Mouse (Mus musculus): Measurements from ENCODE around the gene Agbl4.

The Agbl4 gene

DNA sequence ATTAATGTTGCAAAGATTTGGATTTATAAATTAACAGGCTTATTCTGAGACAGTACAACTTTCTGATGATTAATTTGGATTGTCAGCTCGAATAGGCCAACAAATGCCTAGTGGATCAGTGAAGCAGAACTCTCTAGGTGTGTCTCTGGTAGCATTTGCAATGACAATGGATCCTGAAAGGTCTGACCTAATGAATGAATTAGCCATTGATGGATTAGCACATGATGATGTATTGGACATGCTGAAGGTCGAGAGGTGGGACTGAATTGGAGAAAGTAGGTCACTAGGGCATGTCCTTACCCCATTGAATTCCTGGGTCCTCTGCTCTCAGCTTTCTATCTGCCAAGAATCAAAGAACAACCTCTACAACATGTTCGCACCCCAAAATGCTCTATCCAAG, 1285.3 kb downstream of the Agbl4 start:
- DNase-seq: no peak

DNA sequence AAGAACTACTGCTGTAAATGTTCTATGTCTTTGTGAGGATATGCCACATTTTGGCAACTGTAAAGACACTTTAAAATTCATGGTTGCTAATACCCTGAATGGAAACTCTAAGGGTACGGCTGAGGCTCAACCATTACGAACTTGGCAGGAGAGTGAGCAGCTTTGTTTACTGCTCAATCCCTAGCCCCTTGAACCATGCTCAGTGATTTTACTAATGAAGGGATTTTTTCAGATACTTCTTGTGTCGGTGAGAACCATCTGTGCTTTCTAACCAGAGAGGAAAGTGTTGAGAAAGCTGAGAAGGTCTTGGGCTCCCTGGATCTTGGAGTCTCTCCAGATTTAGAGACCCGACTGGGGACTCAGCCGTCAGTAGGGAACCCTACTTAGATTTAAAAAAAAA, 1286.4 kb downstream of the Agbl4 start:
- no peak for DNase-seq

DNA sequence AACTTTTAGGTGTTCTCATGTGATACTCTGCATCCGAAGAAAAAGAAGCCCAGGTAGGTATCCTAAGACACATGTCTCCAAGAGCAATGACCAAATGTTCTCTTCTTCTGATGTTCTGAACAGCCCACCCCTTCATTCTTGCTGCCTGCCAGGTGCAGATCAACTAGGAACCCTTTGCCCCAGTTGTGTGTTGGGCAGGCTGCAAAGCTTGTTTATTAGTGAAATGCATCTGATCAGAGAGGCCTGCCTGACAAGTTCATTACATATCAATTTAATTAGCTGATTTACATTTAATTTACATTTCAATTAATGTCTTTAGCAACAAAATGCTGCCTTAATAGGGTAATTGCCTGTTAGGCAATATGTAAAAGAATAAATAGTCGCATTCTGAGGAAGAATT, 1288.5 kb downstream of the Agbl4 start:
- no peak for DNase-seq

DNA sequence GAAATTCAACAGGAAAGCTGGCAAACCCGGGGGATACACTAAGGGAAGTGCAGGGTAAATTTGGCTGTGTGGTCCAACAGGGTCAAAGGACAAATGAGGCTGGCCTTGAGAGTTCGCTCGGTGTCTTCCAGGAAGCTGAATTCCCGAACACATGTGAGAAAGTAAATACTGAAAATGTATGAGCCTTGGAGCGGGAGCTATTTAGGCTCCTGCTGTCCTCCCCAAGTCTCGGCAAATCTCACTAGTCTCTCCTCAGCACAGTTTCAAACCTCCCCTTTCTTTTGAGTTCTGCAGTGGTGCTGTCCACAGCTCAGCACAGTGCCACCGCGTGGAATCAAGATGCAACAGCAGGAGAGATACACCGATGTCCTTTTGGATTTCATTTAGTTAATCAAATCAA, 1289.5 kb downstream of the Agbl4 start:
- peak; percentile 55 for DNase-seq

DNA sequence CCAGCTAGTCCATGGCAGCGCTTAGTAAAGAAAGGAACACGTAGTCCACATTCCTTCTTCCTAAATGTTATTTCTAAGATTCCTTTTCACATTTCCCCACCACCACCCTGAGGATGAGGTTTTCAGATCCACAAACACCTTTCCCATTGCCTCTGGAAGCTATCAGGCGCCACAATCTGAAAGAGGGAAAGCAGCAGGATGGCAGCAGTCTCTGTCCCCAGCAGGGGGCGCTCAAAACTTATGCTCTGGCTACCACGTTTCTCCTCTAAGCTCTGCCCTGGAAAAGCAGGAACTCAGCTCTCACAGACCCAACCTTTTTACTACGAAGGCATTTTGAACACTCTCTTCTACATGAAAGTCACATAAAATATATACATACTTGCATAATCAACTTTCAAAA, 1290.2 kb downstream of the Agbl4 start:
- DNase-seq: peak; percentile 83

DNA sequence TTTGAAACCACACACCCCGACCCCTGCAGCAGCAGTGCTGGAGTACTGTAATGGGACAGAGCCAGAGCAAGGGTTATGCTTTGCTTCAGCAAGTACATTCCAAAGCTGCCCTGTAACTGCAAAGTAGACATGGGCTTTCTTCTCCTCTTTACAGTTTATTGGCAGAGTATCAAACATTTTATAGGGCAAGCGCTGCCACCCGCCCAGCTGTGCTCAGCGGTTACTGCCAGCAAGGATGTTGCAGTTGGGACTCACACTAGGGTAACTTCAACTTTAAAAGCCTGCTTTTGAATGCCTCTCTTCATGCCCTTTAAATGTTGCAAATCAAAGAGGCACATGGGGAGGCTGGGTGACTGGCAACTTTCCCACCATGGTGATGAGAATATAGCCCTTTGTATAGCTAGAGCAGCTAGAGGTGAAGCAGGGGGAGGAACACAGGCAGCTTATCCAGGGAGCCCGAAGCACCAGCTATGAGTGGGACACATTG, 1293.6 kb downstream of the Agbl4 start:
- DNase-seq: no peak

DNA sequence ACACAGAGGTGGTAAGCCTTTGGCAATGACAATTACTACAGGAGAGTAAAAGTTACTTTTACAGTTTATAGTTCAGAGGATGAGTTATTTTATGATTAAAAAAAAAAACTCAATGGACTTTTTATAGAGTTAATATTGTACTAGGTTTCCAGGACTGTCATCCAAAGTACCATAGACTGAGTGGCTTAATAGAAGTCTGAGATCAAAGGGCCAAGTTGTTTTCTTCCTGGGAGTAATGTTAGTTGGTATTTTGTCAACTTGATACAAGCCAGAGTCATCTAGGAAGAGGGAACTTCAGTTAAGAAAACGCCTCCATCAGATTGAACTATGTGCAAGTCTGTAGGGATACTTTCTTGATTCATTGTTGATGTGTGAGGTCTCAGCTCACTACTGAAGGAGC, 1303.9 kb downstream of the Agbl4 start:
- no peak for DNase-seq

DNA sequence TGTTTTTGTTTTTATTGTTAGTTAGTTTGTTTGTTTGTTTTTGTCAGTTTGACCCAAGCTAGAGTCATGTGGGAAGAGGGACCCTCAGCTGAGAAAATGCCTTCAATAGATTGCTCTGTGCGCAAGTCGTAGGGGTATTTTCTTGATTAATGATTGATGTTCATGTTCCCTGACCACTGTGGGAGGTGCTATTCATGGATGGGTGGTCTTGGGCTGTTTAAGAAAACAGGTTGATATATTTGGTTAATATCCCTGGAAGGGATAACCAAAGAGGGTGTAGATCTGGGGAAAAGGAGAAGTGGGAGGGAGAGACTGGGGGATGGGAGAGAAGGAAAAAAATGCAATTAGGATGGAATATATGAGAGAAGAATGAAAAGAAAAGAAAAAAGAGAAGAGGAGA, 1306.7 kb downstream of the Agbl4 start:
- DNase-seq: no peak

DNA sequence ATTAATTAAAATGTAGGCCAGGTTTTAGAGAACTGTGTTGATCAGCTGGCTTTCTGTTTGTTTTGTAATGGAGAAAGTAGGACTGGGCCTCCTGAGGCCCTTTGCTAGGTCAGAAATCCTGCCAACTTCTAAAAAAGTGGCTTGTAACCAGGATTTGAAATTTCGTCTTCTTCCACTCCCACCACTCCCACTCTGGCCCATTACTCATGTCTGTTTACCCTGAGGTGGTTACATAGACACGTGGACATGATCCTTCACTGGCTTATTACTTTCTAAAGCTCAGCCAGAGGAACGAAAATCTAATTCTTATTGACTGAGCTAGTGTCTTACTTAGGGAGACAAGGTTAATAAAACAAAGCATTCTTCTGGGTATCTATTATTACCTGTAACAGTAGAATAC, 1307.5 kb downstream of the Agbl4 start:
- DNase-seq: no peak
